Mouse (Mus musculus) kidney, embryonic 15.5 days (tissue): ENCODE data around the gene Gm10643. TPM values are rescaled to one million over a fixed set of nuclear protein-coding genes. Genes with fewer than 3 reads are reported as not detected.

Experiments used
- ATAC-seq: fragments of 200-750 bp; cut with Nextera tagmentation; replicated peaks from 2 replicates; pipeline ENCODE4 v1.8.0; 2017; ENCODE audit warnings: moderate TSS enrichment; ENCODE audit not compliant: low FRiP score
- H3K27ac ChIP-seq: fragments of 300-500 bp; sonication (generic); 2 replicates; pipeline ENCODE4 v1.5.1; 2015; ENCODE audit warnings: mild to moderate bottlenecking, inconsistent platforms
- H3K27me3 ChIP-seq: fragments of 300-500 bp; sonication (generic); 2 replicates; pipeline ENCODE4 v1.6.1; 2015; ENCODE audit warnings: inconsistent platforms
- H3K36me3 ChIP-seq: fragments of 300-500 bp; sonication (generic); 2 replicates; pipeline ENCODE4 v1.6.1; 2015; ENCODE audit warnings: inconsistent platforms
- H3K4me1 ChIP-seq: fragments of 300-500 bp; sonication (generic); 2 replicates; pipeline ENCODE4 v1.6.1; 2015; ENCODE audit warnings: inconsistent platforms
- H3K4me2 ChIP-seq: fragments of 300-500 bp; sonication (generic); 2 replicates; pipeline ENCODE4 v1.6.1; 2015; ENCODE audit warnings: moderate library complexity, mild to moderate bottlenecking, inconsistent platforms
- H3K4me3 ChIP-seq: fragments of 300-500 bp; sonication (generic); replicated peaks from 2 replicates; pipeline ENCODE4 v1.5.1; 2015; ENCODE audit warnings: mild to moderate bottlenecking, inconsistent platforms
- H3K9ac ChIP-seq: fragments of 300-500 bp; sonication (generic); 2 replicates; pipeline ENCODE4 v1.6.1; 2015; ENCODE audit warnings: mild to moderate bottlenecking, inconsistent platforms
- H3K9me3 ChIP-seq: fragments of 300-500 bp; sonication (generic); replicated peaks from 2 replicates; pipeline ENCODE4 v1.6.1; 2016; ENCODE audit warnings: inconsistent platforms
- WGBS: fragments of 180-500 bp; shearing (Covaris S2); methylation state at CpG from one replicate; pipeline ENCODE4 v1.1.7; 2015; ENCODE audit warnings: mixed read lengths; 5-methylcytosine and 5-hydroxymethylcytosine counted together
- polyA plus RNA-seq: library from polyadenylated mRNA; unstranded; fragments of >200 nt; fragmentation: Nextera tagmentation; extraction: Ambion mirVana; gene quantifications from 2 replicates; pipeline ENCODE4 v1.2.1, GENCODE M21; 2015

Gene Gm10643
- polyA plus RNA-seq, 1 experiment from 2014 or later, result 1.6 TPM

GRCm38 (mm10) chr8:84053229-84053628 is 11.7 kb downstream of the Gm10643 start:
- Histone ChIP-seq H3K4me2 (no peak overlapping the region), H3K9ac (no peak overlapping the region), H3K27me3 (no peaks in the 10 kb centered on the region), H3K9me3 (no peaks in the 10 kb centered on the region), H3K27ac (no peak overlapping the region), H3K4me1 (peaks cover 8% of the 10 kb centered on the region; the same call in 1 of the 2 replicates), H3K36me3 (no peaks in the 10 kb centered on the region), H3K4me3 (no peak overlapping the region)
- no peak for ATAC-seq
- 89% methylated on average over 5 of the region's 5 CpGs for WGBS

GRCm38 (mm10) chr8:84052746-84053145 is 12.2 kb downstream of the Gm10643 start:
- no peaks in the 10 kb centered on the region for H3K9me3 ChIP-seq
- H3K4me1 ChIP-seq, result peaks cover 8% of the 10 kb centered on the region; the same call in 1 of the 2 replicates
- H3K27ac ChIP-seq, result no peak overlapping the region
- 65% methylated on average over 3 of the region's 3 CpGs for WGBS
- no peaks in the 10 kb centered on the region for H3K27me3 ChIP-seq
- no peak overlapping the region for H3K4me3 ChIP-seq
- H3K36me3 ChIP-seq, result no peaks in the 10 kb centered on the region
- no peak overlapping the region for H3K9ac ChIP-seq
- no peak for ATAC-seq
- no peak overlapping the region for H3K4me2 ChIP-seq

DNA sequence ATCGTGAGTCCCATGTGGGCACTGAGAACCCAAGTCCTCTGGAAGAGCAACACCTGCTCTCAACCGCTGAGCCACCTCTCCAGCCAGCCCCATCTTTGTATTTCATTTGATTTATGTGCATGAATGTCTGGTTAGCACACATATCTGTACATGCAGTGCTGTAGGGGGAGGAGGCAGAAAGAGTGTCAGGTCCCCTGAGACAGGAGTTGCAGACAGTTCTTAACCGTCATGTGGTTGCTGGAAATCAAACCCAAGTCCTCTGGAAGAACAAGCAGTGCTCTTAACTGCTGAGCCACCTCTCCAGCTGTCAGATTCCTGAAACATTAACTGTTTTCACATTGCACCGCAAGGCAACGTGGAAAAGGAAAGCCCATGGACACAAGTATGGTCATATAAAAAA is 16.8 kb downstream of the Gm10643 start:
- H3K27me3 ChIP-seq, result peaks cover 28% of the 10 kb centered on the region
- H3K4me2 ChIP-seq, result no peak overlapping the region
- no peaks in the 10 kb centered on the region for H3K36me3 ChIP-seq
- no peak overlapping the region for H3K27ac ChIP-seq
- no peaks in the 10 kb centered on the region for H3K9me3 ChIP-seq
- WGBS, result 57% methylated on average over 5 of the region's 5 CpGs
- peaks cover 17% of the 10 kb centered on the region for H3K4me1 ChIP-seq
- no peak for ATAC-seq
- H3K9ac ChIP-seq, result no peak overlapping the region
- H3K4me3 ChIP-seq, result no peak overlapping the region

GRCm38 (mm10) chr8:84046505-84046904 is 18.4 kb downstream of the Gm10643 start:
- no peak overlapping the region for H3K9ac ChIP-seq
- H3K27ac ChIP-seq, result no peak overlapping the region
- H3K4me3 ChIP-seq, result no peak overlapping the region
- H3K36me3 ChIP-seq, result no peaks in the 10 kb centered on the region
- H3K4me2 ChIP-seq, result no peak overlapping the region
- peaks cover 26% of the 10 kb centered on the region for H3K4me1 ChIP-seq
- WGBS, result 77% methylated on average over 3 of the region's 3 CpGs
- ATAC-seq, result no peak
- H3K9me3 ChIP-seq, result no peaks in the 10 kb centered on the region
- peaks cover 43% of the 10 kb centered on the region for H3K27me3 ChIP-seq

DNA sequence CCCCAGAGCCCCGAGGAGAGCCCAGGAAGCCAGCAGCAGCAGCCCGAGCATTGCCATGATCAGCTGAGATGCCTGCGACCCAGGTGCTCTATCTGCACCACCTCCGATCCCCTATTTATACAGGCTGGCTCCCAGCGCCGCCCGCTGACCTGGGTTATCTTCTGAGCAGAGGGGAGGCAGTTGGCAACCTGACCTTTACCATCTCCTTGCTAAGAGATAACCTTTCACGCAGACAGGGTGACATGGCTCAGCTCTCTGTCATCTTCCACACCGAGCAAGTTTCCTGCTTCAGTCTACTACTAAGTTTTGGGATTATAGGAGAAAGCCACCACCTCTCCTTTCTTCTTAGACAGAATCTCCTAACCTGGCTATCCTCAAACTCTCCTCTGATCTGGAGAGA is 20.0 kb downstream of the Gm10643 start, which contains the start of gene Rln3:
Gene Rln3 (minus strand): TSS at position 101 of the 400 bp plus-strand sequence.
- H3K9ac ChIP-seq, result no peak within 1 kb of the TSS
- peaks cover 32% of the 10 kb centered on the region for H3K4me1 ChIP-seq
- 9% methylated on average over 9 of the region's 9 CpGs for WGBS
- peak within 1 kb of the TSS; percentile 49 for H3K4me2 ChIP-seq
- ATAC-seq, result no peak
- no peaks in the 10 kb centered on the region for H3K9me3 ChIP-seq
- H3K4me3 ChIP-seq, result peak within 1 kb of the TSS; percentile 21
- H3K36me3 ChIP-seq, result no peaks in the 10 kb centered on the region
- no peak within 1 kb of the TSS for H3K27ac ChIP-seq
- peaks cover 48% of the 10 kb centered on the region for H3K27me3 ChIP-seq

DNA sequence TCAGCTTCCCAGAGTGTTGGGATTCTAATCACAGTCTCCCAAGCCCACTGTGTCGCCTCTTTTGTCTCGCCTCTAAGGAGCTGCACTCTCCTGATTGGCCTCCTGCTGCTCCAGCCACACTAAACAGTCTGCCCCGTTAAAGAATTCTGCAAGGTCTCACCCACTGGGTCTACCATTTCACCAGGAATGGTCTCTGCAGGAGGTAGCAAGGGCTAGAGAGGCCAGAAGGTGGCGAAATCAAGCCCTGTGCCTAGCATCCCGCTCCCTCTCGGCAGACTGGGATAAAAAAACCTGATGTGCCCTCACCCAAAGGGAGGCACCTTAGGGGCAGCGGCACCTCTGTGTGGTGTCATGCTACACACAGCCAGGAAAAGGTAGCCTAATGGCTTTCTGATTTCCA is 20.8 kb downstream of the Gm10643 start:
- Histone ChIP-seq H3K9ac (no peak overlapping the region), H3K4me2 (peak overlapping the region; percentile 49), H3K4me3 (peak overlapping the region; percentile 21; the same call in 1 of the 2 replicates), H3K4me1 (peaks cover 32% of the 10 kb centered on the region), H3K27me3 (peaks cover 48% of the 10 kb centered on the region), H3K36me3 (no peaks in the 10 kb centered on the region), H3K27ac (no peak overlapping the region), H3K9me3 (no peaks in the 10 kb centered on the region)
- 10% methylated on average over 7 of the region's 7 CpGs for WGBS
- ATAC-seq, result no peak

GRCm38 (mm10) chr8:84042948-84043342 is 22.0 kb downstream of the Gm10643 start:
- no peak overlapping the region for H3K27ac ChIP-seq
- no peak for ATAC-seq
- peak overlapping the region; percentile 87 for H3K4me2 ChIP-seq
- H3K27me3 ChIP-seq, result peaks cover 48% of the 10 kb centered on the region
- peaks cover 32% of the 10 kb centered on the region for H3K4me1 ChIP-seq
- H3K36me3 ChIP-seq, result no peaks in the 10 kb centered on the region
- H3K9ac ChIP-seq, result no peak overlapping the region
- peak overlapping the region; percentile 47 for H3K4me3 ChIP-seq
- whole genome bisulfite sequencing, result 32% methylated on average over 12 of the region's 12 CpGs
- H3K9me3 ChIP-seq, result no peaks in the 10 kb centered on the region

DNA sequence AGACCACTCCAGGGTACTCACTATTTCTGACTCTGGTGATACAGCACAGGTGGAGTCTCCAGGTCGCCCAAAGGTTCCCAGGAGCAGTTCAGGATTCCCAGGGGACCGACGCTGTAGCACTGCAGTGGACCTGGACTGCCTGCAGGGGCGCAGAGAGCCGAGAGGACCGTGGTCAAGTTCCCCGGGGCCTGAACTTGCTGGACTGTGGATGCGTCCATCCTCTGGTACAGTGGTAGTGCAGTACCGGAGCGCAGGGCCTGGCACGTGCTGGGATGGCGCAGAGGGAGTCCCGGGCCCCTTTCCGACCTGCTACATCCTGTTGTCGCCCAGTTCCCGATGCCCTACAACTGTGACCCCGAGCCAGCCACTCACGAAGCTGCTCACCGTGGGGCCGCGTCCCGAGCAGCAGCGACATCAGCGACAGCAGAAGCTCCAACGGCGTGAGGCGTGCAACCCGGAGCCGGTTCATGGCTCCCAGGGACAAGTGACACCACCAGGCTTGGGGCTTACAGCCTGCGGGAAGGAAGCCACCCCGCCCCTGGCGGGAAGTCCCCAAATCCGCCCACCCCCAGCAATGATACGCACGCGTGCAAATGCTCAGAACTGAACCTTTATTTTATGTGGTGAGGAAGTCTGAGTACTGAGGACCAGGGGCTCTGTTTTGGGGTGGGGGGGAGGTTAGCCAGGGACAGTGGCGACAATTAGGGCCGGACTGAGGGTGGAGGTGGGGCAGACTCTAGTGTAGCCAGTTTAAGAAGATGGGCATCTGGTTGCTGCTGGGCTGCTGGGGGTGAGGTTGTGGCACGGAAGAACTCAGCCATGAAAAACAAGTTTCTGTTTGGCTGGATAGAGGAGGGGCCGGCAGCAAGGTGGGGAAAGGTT is 22.6 kb downstream of the Gm10643 start, which contains the start of gene Il27ra:
Gene Il27ra (minus strand): TSS at position 524 of the 882 bp plus-strand sequence.
- Histone ChIP-seq H3K4me1 (peaks cover 34% of the 10 kb centered on the region), H3K9ac (0 out of 2 replicates have a peak within 1 kb of the TSS, but pooled peaks have one; percentile 27), H3K27ac (no peak within 1 kb of the TSS), H3K36me3 (no peaks in the 10 kb centered on the region), H3K27me3 (peaks cover 48% of the 10 kb centered on the region), H3K9me3 (no peaks in the 10 kb centered on the region), H3K4me2 (peak within 1 kb of the TSS; percentile 87), H3K4me3 (peak within 1 kb of the TSS; percentile 47)
- WGBS, result 3% methylated on average over 40 of the region's 40 CpGs
- ATAC-seq, result peak; percentile 89

DNA sequence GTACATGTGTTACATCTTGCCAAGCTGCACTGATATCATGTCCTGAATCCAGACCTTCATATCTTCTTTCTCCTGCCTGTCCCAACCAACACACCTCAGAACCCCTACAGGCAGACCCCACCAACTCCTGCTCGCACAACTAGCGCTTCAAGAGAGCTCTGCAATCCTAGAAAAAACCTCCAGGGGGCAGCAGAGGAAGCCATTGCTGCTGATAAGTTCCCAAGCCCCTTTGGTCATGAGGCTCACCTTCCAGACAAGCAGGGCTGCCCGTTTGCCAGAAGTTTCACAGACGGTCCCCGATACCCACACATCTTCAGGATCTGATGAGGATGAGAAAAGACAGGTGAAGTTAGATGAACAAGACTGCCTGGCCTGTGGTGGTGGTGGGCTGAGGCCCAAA is 25.9 kb downstream of the Gm10643 start:
- Histone ChIP-seq H3K9ac (no peak overlapping the region), H3K4me2 (no peak overlapping the region), H3K27ac (no peak overlapping the region), H3K36me3 (no peaks in the 10 kb centered on the region), H3K9me3 (no peaks in the 10 kb centered on the region), H3K4me3 (no peak overlapping the region), H3K4me1 (peaks cover 27% of the 10 kb centered on the region), H3K27me3 (peaks cover 37% of the 10 kb centered on the region)
- ATAC-seq, result no peak
- WGBS, result 3% methylated on average over 5 of the region's 5 CpGs

GRCm38 (mm10) chr8:84038015-84038414 is 26.9 kb downstream of the Gm10643 start:
- ATAC-seq, result no peak
- Histone ChIP-seq H3K27me3 (peaks cover 26% of the 10 kb centered on the region), H3K4me3 (no peak overlapping the region), H3K9ac (no peak overlapping the region), H3K36me3 (no peaks in the 10 kb centered on the region), H3K9me3 (no peaks in the 10 kb centered on the region), H3K27ac (no peak overlapping the region), H3K4me2 (no peak overlapping the region), H3K4me1 (peaks cover 23% of the 10 kb centered on the region)
- WGBS, result 60% methylated on average over 5 of the region's 5 CpGs

- Histone ChIP-seq H3K4me2 (no peak overlapping the region), H3K9ac (no peak overlapping the region), H3K4me1 (0 out of 2 replicates have a peak, but pooled peaks cover under 1% of the 10 kb centered on the region), H3K4me3 (no peak overlapping the region), H3K27me3 (0 out of 2 replicates have a peak, but pooled peaks cover 7% of the 10 kb centered on the region), H3K9me3 (no peaks in the 10 kb centered on the region), H3K36me3 (peaks cover 19% of the 10 kb centered on the region), H3K27ac (no peak overlapping the region)
- ATAC-seq, result no peak
- 77% methylated on average over 4 of the region's 4 CpGs for WGBS
These were observed 32.2 kb downstream of the Gm10643 start for GRCm38 (mm10) chr8:84032777-84033176.

- Histone ChIP-seq H3K9ac (no peak overlapping the region), H3K4me1 (peaks cover 22% of the 10 kb centered on the region), H3K27ac (no peak overlapping the region), H3K36me3 (peaks cover 19% of the 10 kb centered on the region), H3K4me3 (no peak overlapping the region), H3K27me3 (peaks cover 11% of the 10 kb centered on the region), H3K9me3 (no peaks in the 10 kb centered on the region), H3K4me2 (no peak overlapping the region)
- ATAC-seq, result no peak
- 92% methylated on average over 5 of the region's 5 CpGs for WGBS
These were observed 35.7 kb downstream of the Gm10643 start for GRCm38 (mm10) chr8:84029272-84029671.
